Mouse (Mus musculus): ENCODE results near the gene Ppt1. TPM values are rescaled to one million over a fixed set of nuclear protein-coding genes. Genes with fewer than 3 reads are reported as not detected.
A peak's percentile ranks its signal among the peaks of the same experiment; 100 is the strongest.

The Ppt1 gene
- polyA plus RNA-seq, 1 experiment from 2014 or later = 63.4 TPM

- no peak for DNase-seq (ENCODE audit: low spot score)
- peaks cover 15% of the 10 kb centered on the region for H3K4me1 ChIP-seq (replicated peaks)
- H3K9me3 ChIP-seq = no peaks in the 10 kb centered on the region
- H3K4me3 ChIP-seq = no peak overlapping the region
- 72% methylated on average over 5 of the region's 5 CpGs for WGBS
- no peaks in the 10 kb centered on the region for H3K27me3 ChIP-seq (ENCODE audit: insufficient read depth, poor library complexity, severe bottlenecking)
- H3K27ac ChIP-seq = peak overlapping the region; percentile 51
- no peaks in the 10 kb centered on the region for H3K36me3 ChIP-seq
These were observed 56.1 kb downstream of the Ppt1 start for GRCm38 (mm10) chr4:122892157-122892556.

GRCm38 (mm10) chr4:122897750-122898149, 61.7 kb downstream of the Ppt1 start:
- 87% methylated on average over 4 of the region's 4 CpGs for WGBS
- no peaks in the 10 kb centered on the region for H3K4me1 ChIP-seq (replicated peaks)
- no peak for DNase-seq (ENCODE audit: low spot score)

GRCm38 (mm10) chr4:122898313-122898712, 62.3 kb downstream of the Ppt1 start:
- H3K9me3 ChIP-seq = no peaks in the 10 kb centered on the region
- no peaks in the 10 kb centered on the region for H3K27me3 ChIP-seq (ENCODE audit: insufficient read depth, poor library complexity, severe bottlenecking)
- 17% methylated on average over 5 of the region's 5 CpGs for WGBS
- H3K4me1 ChIP-seq (replicated peaks) = no peaks in the 10 kb centered on the region
- no peak overlapping the region for H3K4me3 ChIP-seq
- no peak overlapping the region for H3K27ac ChIP-seq
- no peaks in the 10 kb centered on the region for H3K36me3 ChIP-seq
- DNase-seq (ENCODE audit: low spot score) = peak; percentile 65

More at GRCm38 (mm10) chr4:122897750-122898149, 61.7 kb downstream of the Ppt1 start:
- Histone ChIP-seq H3K27me3 (ENCODE audit: insufficient read depth, poor library complexity, severe bottlenecking) (no peaks in the 10 kb centered on the region), H3K27ac (no peak overlapping the region), H3K36me3 (no peaks in the 10 kb centered on the region), H3K4me3 (no peak overlapping the region), H3K9me3 (no peaks in the 10 kb centered on the region)

GRCm38 (mm10) chr4:122902156-122902555, 66.1 kb downstream of the Ppt1 start:
- Histone ChIP-seq H3K27me3 (ENCODE audit: insufficient read depth, poor library complexity, severe bottlenecking) (no peaks in the 10 kb centered on the region), H3K27ac (no peak overlapping the region), H3K36me3 (no peaks in the 10 kb centered on the region), H3K9me3 (0 out of 2 replicates have a peak, but pooled peaks cover 2% of the 10 kb centered on the region), H3K4me1 (replicated peaks) (no peaks in the 10 kb centered on the region), H3K4me3 (no peak overlapping the region)
- WGBS = 32% methylated on average over 6 of the region's 6 CpGs
- DNase-seq (ENCODE audit: low spot score) = no peak

- no peak for DNase-seq (ENCODE audit: low spot score)
- no peak overlapping the region for H3K27ac ChIP-seq
- no peak overlapping the region for H3K4me3 ChIP-seq
- no peaks in the 10 kb centered on the region for H3K36me3 ChIP-seq
- H3K9me3 ChIP-seq = 0 out of 2 replicates have a peak, but pooled peaks cover 2% of the 10 kb centered on the region
- H3K4me1 ChIP-seq (replicated peaks) = peaks cover 3% of the 10 kb centered on the region
- WGBS = 94% methylated on average over 3 of the region's 3 CpGs
- no peaks in the 10 kb centered on the region for H3K27me3 ChIP-seq (ENCODE audit: insufficient read depth, poor library complexity, severe bottlenecking)
These were observed 67.7 kb downstream of the Ppt1 start for GRCm38 (mm10) chr4:122903709-122904108.

GRCm38 (mm10) chr4:122905359-122905758, 69.3 kb downstream of the Ppt1 start:
- DNase-seq (ENCODE audit: low spot score) = no peak
- Histone ChIP-seq H3K4me3 (no peak overlapping the region), H3K9me3 (0 out of 2 replicates have a peak, but pooled peaks cover 2% of the 10 kb centered on the region), H3K4me1 (replicated peaks) (peaks cover 17% of the 10 kb centered on the region), H3K36me3 (no peaks in the 10 kb centered on the region), H3K27ac (no peak overlapping the region), H3K27me3 (ENCODE audit: insufficient read depth, poor library complexity, severe bottlenecking) (no peaks in the 10 kb centered on the region)
- 93% methylated on average over 10 of the region's 10 CpGs for WGBS

Other genes with a start within 250 kb of the Ppt1 start
- not detected in 2 replicates for gene 9530002B09Rik, start 147.0 kb upstream of the Ppt1 start, polyA plus RNA-seq (2016; fragmentation: Nextera tagmentation; extraction: Ambion mirVana)
- gene Cap1, start 49.8 kb downstream of the Ppt1 start, polyA plus RNA-seq (2016; fragmentation: Nextera tagmentation; extraction: Ambion mirVana) = 66.8 and 79.3 TPM in 2 replicates
- 26.8 and 28.9 TPM in 2 replicates for gene Mfsd2a, start 124.9 kb downstream of the Ppt1 start, polyA plus RNA-seq (2016; fragmentation: Nextera tagmentation; extraction: Ambion mirVana)
- gene Mycl, start 159.4 kb downstream of the Ppt1 start, polyA plus RNA-seq (2016; fragmentation: Nextera tagmentation; extraction: Ambion mirVana) = 74.1 and 82.3 TPM in 2 replicates
- gene Trit1, start 180.4 kb downstream of the Ppt1 start, polyA plus RNA-seq (2016; fragmentation: Nextera tagmentation; extraction: Ambion mirVana) = 22.7 and 25.0 TPM in 2 replicates

All from hindbrain, embryonic 10.5 days (tissue).